Mouse (Mus musculus): ENCODE measurements around the gene Irf2. TPM values are rescaled to one million over a fixed set of nuclear protein-coding genes. Genes with fewer than 3 reads are reported as not detected.
A peak's percentile ranks its signal among the peaks of the same experiment; 100 is the strongest.

Irf2 gene
- polyA plus RNA-seq, 1 experiment from 2014 or later: 19.7 TPM

DNA sequence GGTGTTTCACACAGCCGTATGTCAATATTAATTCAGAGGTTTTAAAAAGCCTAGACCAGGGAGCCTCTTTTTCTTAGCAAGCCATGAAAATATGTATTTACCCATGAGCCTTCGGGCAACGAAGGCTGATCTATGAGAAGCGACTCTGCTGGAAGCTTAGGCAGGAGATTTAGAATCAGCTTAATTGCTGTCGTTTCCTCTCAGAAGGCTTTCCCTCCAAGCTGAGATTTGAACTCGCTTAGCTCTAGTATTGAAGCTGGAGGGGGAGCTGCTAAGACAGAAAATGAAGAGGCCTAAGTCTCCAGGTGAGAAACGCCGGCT, 120.3 kb downstream of the Irf2 start:
- Histone ChIP-seq H3K4me2 (replicated peaks) (no peak overlapping the region), H3K27me3 (no peaks in the 10 kb centered on the region), H3K9me3 (replicated peaks) (no peaks in the 10 kb centered on the region), H3K9ac (no peak overlapping the region), H3K27ac (replicated peaks) (0 out of 2 replicates have a peak overlapping the region, but pooled peaks have one; percentile 12), H3K4me1 (no peaks in the 10 kb centered on the region), H3K4me3 (replicated peaks) (no peak overlapping the region), H3K36me3 (no peaks in the 10 kb centered on the region)
- 53% methylated on average over 8 of the region's 8 CpGs for WGBS
- no peak for ATAC-seq (ENCODE audit: insufficient number of reproducible peaks, low FRiP score, low TSS enrichment, low read depth)

- H3K27me3 ChIP-seq: no peaks in the 10 kb centered on the region
- no peak for ATAC-seq (ENCODE audit: insufficient number of reproducible peaks, low FRiP score, low TSS enrichment, low read depth)
- WGBS: 76% methylated on average over 5 of the region's 5 CpGs
Measured at GRCm38 (mm10) chr8:46862508-46862907, 123.0 kb downstream of the Irf2 start.

GRCm38 (mm10) chr8:46865428-46865827, 125.9 kb downstream of the Irf2 start:
- 67% methylated on average over 1 of the region's 1 CpGs for WGBS
- no peak overlapping the region for H3K27ac ChIP-seq (replicated peaks)
- no peaks in the 10 kb centered on the region for H3K36me3 ChIP-seq
- no peak overlapping the region for H3K4me3 ChIP-seq (replicated peaks)
- no peak for ATAC-seq (ENCODE audit: insufficient number of reproducible peaks, low FRiP score, low TSS enrichment, low read depth)
- H3K9ac ChIP-seq: no peak overlapping the region
- no peaks in the 10 kb centered on the region for H3K9me3 ChIP-seq (replicated peaks)
- no peaks in the 10 kb centered on the region for H3K27me3 ChIP-seq
- peaks cover 15% of the 10 kb centered on the region for H3K4me1 ChIP-seq
- no peak overlapping the region for H3K4me2 ChIP-seq (replicated peaks)

More at GRCm38 (mm10) chr8:46862508-46862907, 123.0 kb downstream of the Irf2 start:
- Histone ChIP-seq H3K9me3 (replicated peaks) (no peaks in the 10 kb centered on the region), H3K36me3 (no peaks in the 10 kb centered on the region), H3K27ac (replicated peaks) (no peak overlapping the region), H3K4me1 (peaks cover 6% of the 10 kb centered on the region), H3K4me3 (replicated peaks) (no peak overlapping the region), H3K4me2 (replicated peaks) (no peak overlapping the region), H3K9ac (no peak overlapping the region)

DNA sequence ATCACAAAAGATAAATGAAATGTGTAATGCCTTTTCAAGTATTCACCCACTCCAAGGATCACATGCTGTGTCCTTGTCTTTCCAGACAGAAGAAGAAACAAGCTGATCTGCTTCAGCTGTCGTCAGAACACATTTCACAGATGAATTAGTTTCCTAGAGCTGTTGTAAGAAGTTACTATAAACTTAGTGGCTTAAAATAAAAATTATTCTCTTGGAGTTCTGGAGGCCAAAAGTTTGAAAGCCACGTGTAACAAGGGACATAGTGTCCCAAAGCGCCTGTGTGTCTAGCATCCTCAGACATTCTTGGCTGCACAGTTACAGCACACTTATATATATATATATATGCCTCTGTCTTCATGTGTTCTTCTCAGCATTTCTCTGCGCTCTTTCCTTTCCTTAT, 127.9 kb downstream of the Irf2 start:
- Histone ChIP-seq H3K9me3 (replicated peaks) (no peaks in the 10 kb centered on the region), H3K27me3 (no peaks in the 10 kb centered on the region), H3K36me3 (no peaks in the 10 kb centered on the region), H3K4me2 (replicated peaks) (no peak overlapping the region), H3K27ac (replicated peaks) (peak overlapping the region; percentile 39; the same call in 1 of the 2 replicates), H3K9ac (no peak overlapping the region), H3K4me3 (replicated peaks) (no peak overlapping the region), H3K4me1 (peaks cover 15% of the 10 kb centered on the region)
- 47% methylated on average over 4 of the region's 4 CpGs for WGBS
- ATAC-seq (ENCODE audit: insufficient number of reproducible peaks, low FRiP score, low TSS enrichment, low read depth): no peak

- Histone ChIP-seq H3K4me3 (replicated peaks) (no peak overlapping the region), H3K4me1 (peaks cover 15% of the 10 kb centered on the region), H3K27ac (replicated peaks) (peak overlapping the region; percentile 80), H3K9ac (no peak overlapping the region), H3K9me3 (replicated peaks) (no peaks in the 10 kb centered on the region), H3K4me2 (replicated peaks) (no peak overlapping the region), H3K36me3 (no peaks in the 10 kb centered on the region), H3K27me3 (no peaks in the 10 kb centered on the region)
- 38% methylated on average over 8 of the region's 8 CpGs for WGBS
- no peak for ATAC-seq (ENCODE audit: insufficient number of reproducible peaks, low FRiP score, low TSS enrichment, low read depth)
Measured at GRCm38 (mm10) chr8:46868346-46869065, 129.0 kb downstream of the Irf2 start.

- Histone ChIP-seq H3K4me2 (replicated peaks) (0 out of 2 replicates have a peak overlapping the region, but pooled peaks have one; percentile 10), H3K36me3 (no peaks in the 10 kb centered on the region), H3K4me1 (peaks cover 15% of the 10 kb centered on the region), H3K27ac (replicated peaks) (peak overlapping the region; percentile 80; the same call in 1 of the 2 replicates), H3K9me3 (replicated peaks) (no peaks in the 10 kb centered on the region), H3K9ac (no peak overlapping the region), H3K27me3 (no peaks in the 10 kb centered on the region), H3K4me3 (replicated peaks) (no peak overlapping the region)
- ATAC-seq (ENCODE audit: insufficient number of reproducible peaks, low FRiP score, low TSS enrichment, low read depth): peak; percentile 73
- 43% methylated on average over 6 of the region's 6 CpGs for WGBS
Measured at GRCm38 (mm10) chr8:46869521-46869925, 130.0 kb downstream of the Irf2 start.

DNA sequence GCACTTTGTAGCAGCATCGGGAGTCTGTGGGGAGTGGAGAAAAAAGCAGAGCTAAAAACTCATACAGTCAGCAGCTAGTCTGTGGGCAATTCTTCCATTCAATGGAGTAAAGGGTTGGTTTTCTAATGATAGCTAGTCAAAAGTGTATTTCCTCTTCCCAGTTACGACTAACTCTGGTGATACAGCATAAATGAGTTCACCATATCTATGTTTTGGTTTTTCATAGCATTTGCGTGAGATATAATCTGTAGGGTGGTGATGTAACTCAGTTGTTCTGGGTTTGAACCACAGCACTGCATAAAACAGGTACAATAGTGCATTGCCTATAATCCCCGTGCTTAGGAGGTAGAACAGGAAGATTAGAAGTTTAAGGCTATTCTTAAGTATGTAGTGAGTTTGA, 131.6 kb downstream of the Irf2 start:
- no peaks in the 10 kb centered on the region for H3K36me3 ChIP-seq
- H3K4me1 ChIP-seq: peaks cover 15% of the 10 kb centered on the region
- H3K27ac ChIP-seq (replicated peaks): no peak overlapping the region
- no peaks in the 10 kb centered on the region for H3K9me3 ChIP-seq (replicated peaks)
- no peak overlapping the region for H3K4me2 ChIP-seq (replicated peaks)
- no peak overlapping the region for H3K9ac ChIP-seq
- 79% methylated on average over 4 of the region's 4 CpGs for WGBS
- no peak for ATAC-seq (ENCODE audit: insufficient number of reproducible peaks, low FRiP score, low TSS enrichment, low read depth)
- no peaks in the 10 kb centered on the region for H3K27me3 ChIP-seq
- no peak overlapping the region for H3K4me3 ChIP-seq (replicated peaks)

GRCm38 (mm10) chr8:46875615-46876293, 136.2 kb downstream of the Irf2 start:
- Histone ChIP-seq H3K9ac (no peak overlapping the region), H3K4me3 (replicated peaks) (no peak overlapping the region), H3K36me3 (no peaks in the 10 kb centered on the region), H3K4me1 (no peaks in the 10 kb centered on the region), H3K27me3 (no peaks in the 10 kb centered on the region), H3K4me2 (replicated peaks) (no peak overlapping the region), H3K27ac (replicated peaks) (no peak overlapping the region), H3K9me3 (replicated peaks) (no peaks in the 10 kb centered on the region)
- ATAC-seq (ENCODE audit: insufficient number of reproducible peaks, low FRiP score, low TSS enrichment, low read depth): no peak
- 30% methylated on average over 2 of the region's 2 CpGs for WGBS

- Histone ChIP-seq H3K36me3 (no peaks in the 10 kb centered on the region), H3K4me2 (replicated peaks) (no peak overlapping the region), H3K9me3 (replicated peaks) (no peaks in the 10 kb centered on the region), H3K4me1 (no peaks in the 10 kb centered on the region), H3K27ac (replicated peaks) (no peak overlapping the region), H3K4me3 (replicated peaks) (no peak overlapping the region), H3K27me3 (no peaks in the 10 kb centered on the region), H3K9ac (no peak overlapping the region)
- WGBS: 60% methylated on average over 6 of the region's 6 CpGs
- no peak for ATAC-seq (ENCODE audit: insufficient number of reproducible peaks, low FRiP score, low TSS enrichment, low read depth)
Measured at GRCm38 (mm10) chr8:46881348-46881747, 141.8 kb downstream of the Irf2 start.

GRCm38 (mm10) chr8:46881755-46882419, 142.4 kb downstream of the Irf2 start:
- H3K4me2 ChIP-seq (replicated peaks): no peak overlapping the region
- H3K27ac ChIP-seq (replicated peaks): no peak overlapping the region
- H3K4me1 ChIP-seq: no peaks in the 10 kb centered on the region
- no peak overlapping the region for H3K9ac ChIP-seq
- no peak for ATAC-seq (ENCODE audit: insufficient number of reproducible peaks, low FRiP score, low TSS enrichment, low read depth)
- H3K4me3 ChIP-seq (replicated peaks): no peak overlapping the region
- H3K36me3 ChIP-seq: no peaks in the 10 kb centered on the region
- WGBS: 81% methylated on average over 8 of the region's 8 CpGs
- no peaks in the 10 kb centered on the region for H3K27me3 ChIP-seq
- H3K9me3 ChIP-seq (replicated peaks): no peaks in the 10 kb centered on the region

- Histone ChIP-seq H3K36me3 (no peaks in the 10 kb centered on the region), H3K4me2 (replicated peaks) (no peak overlapping the region), H3K4me1 (no peaks in the 10 kb centered on the region), H3K27me3 (no peaks in the 10 kb centered on the region), H3K4me3 (replicated peaks) (no peak overlapping the region), H3K9ac (no peak overlapping the region), H3K9me3 (replicated peaks) (no peaks in the 10 kb centered on the region), H3K27ac (replicated peaks) (no peak overlapping the region)
- WGBS: 52% methylated on average over 5 of the region's 5 CpGs
- ATAC-seq (ENCODE audit: insufficient number of reproducible peaks, low FRiP score, low TSS enrichment, low read depth): no peak
Measured at GRCm38 (mm10) chr8:46882743-46883142, 143.2 kb downstream of the Irf2 start.

All from embryonic facial prominence, embryonic 15.5 days (tissue).